Mouse (Mus musculus) G1E (cell line): Measurements from ENCODE around the gene Cebpb.

Experiments used
- CTCF ChIP-seq: IDR thresholded peaks from 2 replicates; pipeline ENCODE4 v1.5.1; 2012; ENCODE audit warnings: low read depth, low read length, inconsistent platforms, mixed read lengths
- GATA1 ChIP-seq: IDR thresholded peaks from 2 replicates; pipeline ENCODE4 v1.6.1; 2012; ENCODE audit warnings: borderline replicate concordance, low read length, inconsistent platforms, mixed read lengths
- GATA2 ChIP-seq: IDR thresholded peaks from 2 replicates; pipeline ENCODE4 v1.6.1; 2012; ENCODE audit warnings: low read depth, low read length, inconsistent platforms, borderline replicate concordance
- POLR2AphosphoS5 ChIP-seq: IDR thresholded peaks from 2 replicates; pipeline ENCODE4 v1.6.1; 2012; ENCODE audit warnings: low read depth, low read length, inconsistent platforms; ENCODE audit not compliant: insufficient replicate concordance
- TAL1 ChIP-seq: conservative IDR thresholded peaks from 2 replicates; pipeline ENCODE4 v1.6.1; 2012; ENCODE audit warnings: low read depth, low read length, inconsistent platforms, mixed read lengths

GRCm38 (mm10) chr2:167693540-167693939 lies 4.8 kb downstream of the Cebpb start:
- TF ChIP-seq GATA2 (no peak), CTCF (no peak), TAL1 (no peak), POLR2AphosphoS5 (no peak), GATA1 (no peak)
